Mouse (Mus musculus) megakaryocyte, embryonic 14.5 days (primary cell): ENCODE data around the gene Lrrc58.

Experiments used
- FLI1 ChIP-seq: IDR thresholded peaks from 2 replicates; pipeline ENCODE4 v1.6.1; 2012; ENCODE audit warnings: low read length, inconsistent platforms, mixed read lengths
- GATA1 ChIP-seq: IDR thresholded peaks from 3 replicates; pipeline ENCODE4 v1.6.1; 2012; ENCODE audit warnings: mixed read lengths, low read length, inconsistent platforms, borderline replicate concordance

DNA sequence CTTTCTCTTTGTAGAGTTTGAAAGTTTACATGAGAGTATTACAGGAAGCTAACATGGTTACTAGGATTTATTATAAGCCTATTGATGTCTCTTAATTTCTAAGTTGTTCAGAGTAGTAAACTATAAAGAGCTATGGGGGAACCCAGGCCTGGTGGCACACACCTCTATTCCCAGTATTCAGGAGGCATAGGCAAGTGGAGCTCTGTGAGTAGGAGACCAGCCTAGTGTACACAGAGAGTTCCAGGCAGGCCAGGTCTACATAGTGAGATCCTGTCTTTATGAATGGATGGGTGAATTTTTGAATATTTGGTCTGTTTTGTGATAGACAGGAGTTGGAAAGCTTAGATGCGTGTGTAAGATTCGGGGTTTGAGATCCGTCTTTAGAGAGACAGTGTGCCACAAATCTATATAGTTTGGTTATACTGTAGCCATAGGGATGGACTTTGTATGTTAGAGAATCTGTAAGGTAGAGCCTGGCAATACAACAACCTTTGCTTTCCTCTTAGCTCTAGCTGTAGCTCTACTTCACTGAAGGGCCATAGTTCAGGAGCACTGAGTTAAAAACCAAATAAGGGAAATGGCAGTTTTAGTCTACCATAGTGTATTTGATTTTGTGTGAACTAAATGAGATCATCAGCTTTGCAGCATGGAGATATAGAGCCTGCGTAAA is 11.7 kb downstream of the Lrrc58 start:
- no peak for TF ChIP-seq FLI1
- no peak for TF ChIP-seq GATA1
